Mouse (Mus musculus): ENCODE measurements around the gene Wfdc2. TPM values are rescaled to one million over a fixed set of nuclear protein-coding genes. Genes with fewer than 3 reads are reported as not detected.

Gene Wfdc2
- 7.5 and 11.6 TPM in 2 replicates for total RNA-seq (2017)

DNA sequence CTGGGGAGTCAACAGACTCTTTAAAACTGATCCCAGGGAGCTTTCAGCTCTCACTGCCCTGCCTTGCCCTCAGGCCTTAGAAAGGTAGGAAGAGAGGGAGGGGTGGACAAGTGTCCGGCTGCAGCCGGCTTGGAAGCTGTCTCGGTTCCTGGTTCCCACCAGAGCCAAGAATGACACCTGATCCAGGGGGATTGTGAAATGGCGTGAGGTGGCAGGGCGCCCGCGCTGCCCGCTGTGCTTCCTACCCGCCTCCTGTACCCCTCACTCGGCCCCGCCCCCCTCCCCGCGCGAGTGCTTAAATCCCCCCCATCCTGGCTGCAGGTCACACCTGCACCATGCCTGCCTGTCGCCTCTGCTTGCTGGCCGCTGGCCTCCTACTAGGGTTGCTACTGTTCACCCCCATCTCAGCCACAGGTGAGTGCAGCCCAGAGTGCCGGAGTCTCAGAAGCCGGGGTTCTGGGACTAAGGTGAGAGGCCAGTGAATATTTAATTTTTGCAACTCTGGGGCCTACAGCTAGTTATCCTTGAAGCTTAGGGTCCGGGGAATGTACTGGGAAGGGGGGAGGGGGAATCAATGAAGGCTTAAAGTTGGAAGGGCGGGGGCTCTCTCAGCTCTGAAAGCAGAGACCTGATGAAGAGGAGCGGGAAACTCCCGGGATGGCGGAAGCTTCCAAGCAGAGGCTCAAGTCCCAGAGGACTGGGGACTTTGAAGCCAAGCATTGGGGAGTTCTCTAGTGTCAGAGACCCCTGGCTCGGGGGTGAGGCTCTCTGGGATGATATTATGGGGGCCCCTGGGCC lies at the start of gene Wfdc2:
Gene Wfdc2 (plus strand): TSS at position 23 of the 798 bp plus-strand sequence.
- ATAC-seq (replicated peaks in 1 of 2; ENCODE audit: insufficient read depth in 1 of 2, low FRiP score in 2 of 2, low TSS enrichment in 1 of 2, low read depth in 1 of 2, poor library complexity in 2 of 2, severe bottlenecking in 2 of 2) = no peak

DNA sequence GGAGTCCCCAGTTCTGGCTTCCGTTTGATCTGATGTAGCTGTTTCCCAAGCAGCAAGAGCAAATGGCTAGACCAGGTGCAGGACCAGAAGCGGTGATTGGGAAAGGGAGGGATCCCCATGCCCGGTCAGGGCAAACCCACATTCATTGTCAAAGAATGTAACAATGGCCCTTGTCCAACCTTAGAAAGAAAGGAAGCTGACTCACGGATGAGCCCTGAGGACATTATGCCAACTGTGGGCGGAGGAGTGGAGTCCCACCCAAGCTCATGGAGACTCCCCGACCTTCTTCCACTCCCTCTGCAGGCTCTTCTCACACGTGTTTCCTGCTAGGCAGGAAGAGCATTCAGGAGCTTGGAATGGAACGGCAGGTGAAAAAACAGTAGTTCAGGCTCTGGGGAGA lies 48.8 kb upstream of the Wfdc2 start:
- ATAC-seq (replicated peaks in 1 of 2; ENCODE audit: insufficient read depth in 1 of 2, low FRiP score in 2 of 2, low TSS enrichment in 1 of 2, low read depth in 1 of 2, poor library complexity in 2 of 2, severe bottlenecking in 2 of 2) = no peak

- ATAC-seq (replicated peaks in 1 of 2; ENCODE audit: insufficient read depth in 1 of 2, low FRiP score in 2 of 2, low TSS enrichment in 1 of 2, low read depth in 1 of 2, poor library complexity in 2 of 2, severe bottlenecking in 2 of 2) = no peak
Observed at GRCm38 (mm10) chr2:164514916-164515315, 47.3 kb upstream of the Wfdc2 start.

GRCm38 (mm10) chr2:164515897-164516296 lies 46.3 kb upstream of the Wfdc2 start:
- ATAC-seq (replicated peaks in 1 of 2; ENCODE audit: insufficient read depth in 1 of 2, low FRiP score in 2 of 2, low TSS enrichment in 1 of 2, low read depth in 1 of 2, poor library complexity in 2 of 2, severe bottlenecking in 2 of 2) = no peak

- no peak for ATAC-seq (replicated peaks in 1 of 2; ENCODE audit: insufficient read depth in 1 of 2, low FRiP score in 2 of 2, low TSS enrichment in 1 of 2, low read depth in 1 of 2, poor library complexity in 2 of 2, severe bottlenecking in 2 of 2)
Observed at GRCm38 (mm10) chr2:164516592-164516991, 45.6 kb upstream of the Wfdc2 start.

- 0 out of 4 replicates have a peak, but pooled peaks of 1 of the 2 experiments have one; percentile 39 for ATAC-seq (replicated peaks in 1 of 2; ENCODE audit: insufficient read depth in 1 of 2, low FRiP score in 2 of 2, low TSS enrichment in 1 of 2, low read depth in 1 of 2, poor library complexity in 2 of 2, severe bottlenecking in 2 of 2)
Observed at GRCm38 (mm10) chr2:164517485-164518221, 44.6 kb upstream of the Wfdc2 start.

DNA sequence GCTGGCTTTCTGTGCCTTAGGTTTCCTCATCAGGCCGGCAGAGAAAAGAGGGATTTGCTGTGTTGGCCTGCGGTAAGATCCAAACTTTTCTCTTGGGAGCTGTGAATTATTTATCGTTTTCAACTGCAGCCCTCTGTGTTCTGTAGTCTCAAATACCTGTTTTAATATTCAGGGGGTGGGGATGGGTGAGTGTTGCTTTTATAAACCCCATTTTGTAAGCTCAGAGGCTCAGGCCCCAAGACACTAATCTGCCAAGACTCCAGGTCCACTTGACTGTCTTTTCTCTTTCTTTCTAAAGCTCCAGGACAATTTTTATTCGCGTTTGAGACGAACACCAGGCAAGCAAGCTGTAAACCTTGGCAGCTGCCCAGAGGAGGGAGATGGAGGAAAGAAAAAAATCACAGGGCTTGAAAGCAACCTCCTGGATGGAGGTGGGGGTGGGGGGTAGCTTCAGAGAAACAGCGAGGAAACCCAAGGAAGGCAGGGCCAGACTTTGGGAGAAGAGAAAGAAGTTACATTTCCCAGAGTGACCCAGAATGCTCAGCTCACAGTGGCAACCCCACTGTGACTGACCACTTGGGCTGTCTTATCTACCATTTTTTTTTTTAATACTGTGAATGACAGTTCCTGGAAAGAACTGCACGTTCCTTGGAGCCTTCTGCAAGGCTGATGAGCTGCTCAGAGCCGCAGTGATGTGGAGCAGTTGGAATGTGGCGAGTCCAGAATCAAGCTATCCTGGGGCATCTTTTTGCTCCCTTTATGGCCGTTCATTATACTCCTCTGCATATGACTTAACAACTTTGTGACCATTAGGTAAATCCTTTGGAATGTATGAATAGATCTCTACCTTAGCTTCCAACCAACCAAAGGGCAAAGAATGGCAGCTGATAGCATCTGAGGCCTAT lies 43.7 kb upstream of the Wfdc2 start:
- ATAC-seq (replicated peaks in 1 of 2; ENCODE audit: insufficient read depth in 1 of 2, low FRiP score in 2 of 2, low TSS enrichment in 1 of 2, low read depth in 1 of 2, poor library complexity in 2 of 2, severe bottlenecking in 2 of 2) = no peak

DNA sequence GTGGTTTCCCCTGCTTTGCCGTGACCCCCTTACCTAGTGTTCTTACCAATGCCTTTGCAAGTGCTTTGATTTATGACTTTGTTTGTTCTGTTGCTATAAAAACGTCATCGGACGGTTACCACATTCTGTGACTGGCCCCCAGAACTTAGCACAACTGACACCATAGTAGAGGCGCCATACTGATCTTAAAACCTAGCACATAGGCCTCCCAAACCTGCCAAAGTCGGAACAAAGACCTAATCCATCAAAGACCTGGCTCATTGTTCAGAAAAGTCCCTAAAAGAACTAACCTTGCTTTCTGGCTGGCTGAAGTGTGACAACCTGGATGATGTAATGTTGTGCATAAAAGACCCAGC lies 43.1 kb upstream of the Wfdc2 start:
- ATAC-seq (replicated peaks in 1 of 2; ENCODE audit: insufficient read depth in 1 of 2, low FRiP score in 2 of 2, low TSS enrichment in 1 of 2, low read depth in 1 of 2, poor library complexity in 2 of 2, severe bottlenecking in 2 of 2) = no peak

- peak; percentile 64 to 74 for ATAC-seq (replicated peaks in 1 of 2; ENCODE audit: insufficient read depth in 1 of 2, low FRiP score in 2 of 2, low TSS enrichment in 1 of 2, low read depth in 1 of 2, poor library complexity in 2 of 2, severe bottlenecking in 2 of 2)
Observed at GRCm38 (mm10) chr2:164520782-164521181, 41.4 kb upstream of the Wfdc2 start.

GRCm38 (mm10) chr2:164521841-164522240 lies 40.4 kb upstream of the Wfdc2 start:
- ATAC-seq (replicated peaks in 1 of 2; ENCODE audit: insufficient read depth in 1 of 2, low FRiP score in 2 of 2, low TSS enrichment in 1 of 2, low read depth in 1 of 2, poor library complexity in 2 of 2, severe bottlenecking in 2 of 2) = peak; percentile 86 to 89

GRCm38 (mm10) chr2:164522280-164522679 lies 39.9 kb upstream of the Wfdc2 start:
- ATAC-seq (replicated peaks in 1 of 2; ENCODE audit: insufficient read depth in 1 of 2, low FRiP score in 2 of 2, low TSS enrichment in 1 of 2, low read depth in 1 of 2, poor library complexity in 2 of 2, severe bottlenecking in 2 of 2) = peak; percentile 23 to 36; a peak in 3 of 4 replicates

DNA sequence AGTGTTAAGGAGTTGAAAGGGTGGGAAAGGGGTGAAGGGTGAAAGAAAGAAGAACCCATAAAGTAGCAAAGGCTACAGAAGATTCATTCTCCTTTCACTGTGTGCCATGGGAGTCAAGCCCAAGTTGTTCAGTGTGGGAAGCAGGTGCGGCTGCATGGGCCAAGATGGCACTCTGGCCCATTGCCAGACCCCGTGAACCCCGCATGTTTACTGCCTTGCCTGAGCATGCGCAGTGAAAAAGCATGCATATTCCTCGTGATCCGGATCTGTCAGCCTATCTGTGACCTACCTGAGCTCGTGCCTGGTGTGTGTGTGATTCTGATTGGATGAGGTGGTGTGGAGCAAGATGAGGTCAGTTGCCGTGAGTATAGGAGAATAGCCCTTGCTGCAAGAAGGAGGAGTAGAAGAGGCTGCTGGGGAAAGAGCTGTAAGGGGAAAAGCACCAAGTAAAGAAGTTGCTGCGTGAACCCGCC lies 38.9 kb upstream of the Wfdc2 start:
- no peak for ATAC-seq (replicated peaks in 1 of 2; ENCODE audit: insufficient read depth in 1 of 2, low FRiP score in 2 of 2, low TSS enrichment in 1 of 2, low read depth in 1 of 2, poor library complexity in 2 of 2, severe bottlenecking in 2 of 2)

DNA sequence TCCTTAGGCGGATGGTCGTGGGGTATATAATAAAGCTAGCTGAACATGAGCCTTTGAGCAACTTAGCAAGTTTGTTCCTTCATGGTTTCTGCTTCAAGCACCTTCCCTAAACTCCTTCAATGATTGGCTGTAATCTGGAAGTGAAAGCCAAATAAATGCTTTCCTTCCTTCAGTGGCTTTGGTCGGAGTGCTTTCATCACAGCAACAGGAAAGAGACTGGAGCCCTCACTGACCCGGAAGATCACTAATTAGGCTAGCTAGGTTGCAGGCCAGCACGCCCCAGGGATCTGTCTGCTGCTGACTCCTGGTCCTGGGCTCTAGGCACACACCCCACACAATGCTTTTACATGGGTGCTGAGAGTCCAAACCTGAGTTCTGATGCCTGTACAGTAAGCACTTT lies 33.7 kb upstream of the Wfdc2 start:
- no peak for ATAC-seq (replicated peaks in 1 of 2; ENCODE audit: insufficient read depth in 1 of 2, low FRiP score in 2 of 2, low TSS enrichment in 1 of 2, low read depth in 1 of 2, poor library complexity in 2 of 2, severe bottlenecking in 2 of 2)

GRCm38 (mm10) chr2:164531169-164531568 lies 31.0 kb upstream of the Wfdc2 start:
- ATAC-seq (replicated peaks in 1 of 2; ENCODE audit: insufficient read depth in 1 of 2, low FRiP score in 2 of 2, low TSS enrichment in 1 of 2, low read depth in 1 of 2, poor library complexity in 2 of 2, severe bottlenecking in 2 of 2) = peak; percentile 70 to 71

DNA sequence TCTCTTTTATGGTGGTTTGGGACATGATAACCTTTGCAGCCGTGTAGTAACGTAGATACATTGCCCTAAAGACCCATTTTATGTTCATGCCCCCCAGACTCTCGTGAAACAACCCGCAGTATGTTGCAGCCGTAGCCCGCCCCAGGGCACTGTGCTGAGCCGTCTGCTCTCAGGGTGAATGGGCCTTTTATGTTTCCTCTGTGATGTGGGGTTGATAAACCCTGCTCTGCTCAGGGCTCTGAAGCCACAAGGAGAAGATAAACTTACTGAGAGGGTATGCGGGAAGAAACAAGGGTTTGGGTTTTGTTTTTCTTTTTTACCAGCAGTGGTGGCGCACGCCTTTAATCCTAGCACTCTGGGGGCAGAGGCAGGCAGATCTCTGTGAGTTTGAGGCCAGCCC lies 27.9 kb upstream of the Wfdc2 start:
- ATAC-seq (replicated peaks in 1 of 2; ENCODE audit: insufficient read depth in 1 of 2, low FRiP score in 2 of 2, low TSS enrichment in 1 of 2, low read depth in 1 of 2, poor library complexity in 2 of 2, severe bottlenecking in 2 of 2) = no peak

GRCm38 (mm10) chr2:164537003-164537402 lies 25.2 kb upstream of the Wfdc2 start:
- ATAC-seq (replicated peaks in 1 of 2; ENCODE audit: insufficient read depth in 1 of 2, low FRiP score in 2 of 2, low TSS enrichment in 1 of 2, low read depth in 1 of 2, poor library complexity in 2 of 2, severe bottlenecking in 2 of 2) = no peak

DNA sequence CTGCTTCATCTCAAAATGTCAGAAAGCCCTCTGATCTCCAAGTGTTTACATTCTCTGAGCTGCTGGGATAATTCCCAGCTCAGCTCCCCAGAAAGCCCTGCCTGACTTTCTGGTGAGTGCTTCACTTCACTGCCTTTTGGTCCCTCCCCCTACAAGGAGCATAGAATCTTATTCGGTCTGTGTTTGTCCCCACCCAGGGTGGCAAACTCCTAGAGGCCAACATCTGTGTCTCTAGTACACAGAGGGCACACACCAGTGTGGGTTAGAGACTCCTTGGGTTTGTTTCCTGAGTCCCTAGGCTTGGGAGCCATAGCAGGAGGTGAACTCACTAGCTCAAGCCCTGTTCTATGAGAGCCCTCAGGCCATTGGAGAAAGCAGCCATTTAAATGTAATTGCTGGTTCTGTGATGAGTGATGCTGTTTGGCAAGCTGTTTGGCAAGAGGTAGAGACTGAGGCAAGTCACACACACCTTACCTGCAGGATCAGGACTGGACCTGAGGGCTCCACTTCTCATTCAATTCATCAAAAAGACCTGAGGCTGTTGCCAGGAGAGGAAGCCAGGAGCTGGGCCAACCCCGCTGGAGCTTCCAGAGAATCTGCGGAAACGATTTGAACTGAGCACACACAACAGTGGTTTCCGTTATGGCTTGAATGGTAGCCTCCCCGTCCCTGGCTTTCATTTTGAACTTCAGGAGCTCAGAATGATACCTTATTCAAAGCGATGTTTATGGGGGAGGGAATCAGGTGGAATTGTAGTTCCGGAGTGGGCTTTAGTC lies 21.4 kb upstream of the Wfdc2 start:
- ATAC-seq (replicated peaks in 1 of 2; ENCODE audit: insufficient read depth in 1 of 2, low FRiP score in 2 of 2, low TSS enrichment in 1 of 2, low read depth in 1 of 2, poor library complexity in 2 of 2, severe bottlenecking in 2 of 2) = peak in 1 of 2 experiments; percentile 33; a peak in 1 of 4 replicates

All from hematopoietic stem cell, adult 5-6 weeks (primary cell).